Mouse (Mus musculus) embryonic fibroblast, embryonic 13.5 days (primary cell): ENCODE measurements around the gene Pklr. TPM values are rescaled to one million over a fixed set of nuclear protein-coding genes. Genes with fewer than 3 reads are reported as not detected.

Experiments
- H3K27ac ChIP-seq: 2 replicates; pipeline ENCODE4 v1.5.1; 2012; ENCODE audit warnings: low read length, control low read depth, inconsistent platforms; ENCODE audit not compliant: insufficient read depth
- H3K4me1 ChIP-seq: 2 replicates; pipeline ENCODE4 v1.6.1; 2011; ENCODE audit warnings: low read length; ENCODE audit not compliant: control insufficient read depth, insufficient read depth
- H3K4me3 ChIP-seq: 2 replicates; pipeline ENCODE4 v1.5.1; 2011; ENCODE audit warnings: mild to moderate bottlenecking, control low read depth, low read length; ENCODE audit not compliant: insufficient read depth
- CTCF ChIP-seq: IDR thresholded peaks from 2 replicates; pipeline ENCODE4 v1.5.1; 2011; ENCODE audit warnings: mild to moderate bottlenecking, control low read depth, low read length, moderate library complexity, borderline replicate concordance; ENCODE audit not compliant: insufficient read depth
- POLR2A ChIP-seq: IDR thresholded peaks from 2 replicates; pipeline ENCODE4 v1.6.1; 2011; ENCODE audit warnings: low read depth, mild to moderate bottlenecking, control low read depth, low read length, moderate library complexity
- polyA plus RNA-seq: library from polyadenylated mRNA; stranded (reverse); fragments of >200 nt; gene quantifications from 2 replicates; pipeline ENCODE4 v1.2.4, GENCODE M21; 2011; ENCODE audit warnings: low read depth; ENCODE audit not compliant: missing spikeins, insufficient read length

The Pklr gene
- polyA plus RNA-seq, 1 experiment: not detected

- Histone ChIP-seq H3K4me3 (no peak overlapping the region), H3K4me1 (no peaks in the 10 kb centered on the region), H3K27ac (no peak overlapping the region)
- TF ChIP-seq POLR2A: no peak
- TF ChIP-seq CTCF: no peak
Observed at GRCm38 (mm10) chr3:89190436-89190835, 54.5 kb downstream of the Pklr start.

- Histone ChIP-seq H3K4me1 (no peaks in the 10 kb centered on the region), H3K4me3 (no peak overlapping the region), H3K27ac (no peak overlapping the region)
- TF ChIP-seq CTCF (no peak), POLR2A (no peak)
Observed at GRCm38 (mm10) chr3:89193351-89193750, 57.4 kb downstream of the Pklr start.

- TF ChIP-seq POLR2A (no peak), CTCF (no peak)
- Histone ChIP-seq H3K4me3 (no peak overlapping the region), H3K27ac (no peak overlapping the region), H3K4me1 (no peaks in the 10 kb centered on the region)
Observed at GRCm38 (mm10) chr3:89193853-89194252, 57.9 kb downstream of the Pklr start.

Other genes with a start within 250 kb of the Pklr start
- 21.5 and 27.5 TPM in 2 replicates for gene Msto1, start 222.1 kb upstream of the Pklr start, polyA plus RNA-seq
- 47.4 and 50.1 TPM in 2 replicates for gene Ash1l, start 185.5 kb upstream of the Pklr start, polyA plus RNA-seq
- gene Dap3, start 185.0 kb upstream of the Pklr start, polyA plus RNA-seq: 111 and 136 TPM in 2 replicates
- gene Rusc1, start 42.8 kb upstream of the Pklr start, polyA plus RNA-seq: 15.4 and 17.8 TPM in 2 replicates
- gene Gm43738, start 35.0 kb upstream of the Pklr start, polyA plus RNA-seq: not detected in 2 replicates
- gene Fdps, start 34.2 kb upstream of the Pklr start, polyA plus RNA-seq: 145 and 176 TPM in 2 replicates
- gene Hcn3, start 24.1 kb downstream of the Pklr start, polyA plus RNA-seq: 0.32 and 1.0 TPM in 2 replicates
- gene Clk2, start 28.7 kb downstream of the Pklr start, polyA plus RNA-seq: 45.3 and 57.5 TPM in 2 replicates
- 75.7 and 91.2 TPM in 2 replicates for gene Scamp3, start 41.3 kb downstream of the Pklr start, polyA plus RNA-seq
- gene Fam189b, start 47.0 kb downstream of the Pklr start, polyA plus RNA-seq: 46.9 and 49.5 TPM in 2 replicates
- gene Gba, start 66.8 kb downstream of the Pklr start, polyA plus RNA-seq: 86.8 and 103 TPM in 2 replicates
- gene Thbs3, start 79.0 kb downstream of the Pklr start, polyA plus RNA-seq: 60.8 and 83.1 TPM in 2 replicates
- gene Mtx1, start 90.9 kb downstream of the Pklr start, polyA plus RNA-seq: 96.9 and 98.6 TPM in 2 replicates
- 1.1 and 2.5 TPM in 2 replicates for gene Muc1, start 92.9 kb downstream of the Pklr start, polyA plus RNA-seq
- 265 and 289 TPM in 2 replicates for gene Krtcap2, start 109.8 kb downstream of the Pklr start, polyA plus RNA-seq
- 14.2 and 24.2 TPM in 2 replicates for gene Trim46, start 110.2 kb downstream of the Pklr start, polyA plus RNA-seq
- gene Dpm3, start 123.2 kb downstream of the Pklr start, polyA plus RNA-seq: 47.2 and 51.3 TPM in 2 replicates
- gene Slc50a1, start 134.4 kb downstream of the Pklr start, polyA plus RNA-seq: 91.5 and 103 TPM in 2 replicates
- gene Efna1, start 145.0 kb downstream of the Pklr start, polyA plus RNA-seq: 4.1 and 7.1 TPM in 2 replicates
- 7.1 and 8.7 TPM in 2 replicates for gene Efna3, start 186.8 kb downstream of the Pklr start, polyA plus RNA-seq
- 11.2 and 11.4 TPM in 2 replicates for gene Efna4, start 201.9 kb downstream of the Pklr start, polyA plus RNA-seq
- gene Adam15, start 213.9 kb downstream of the Pklr start, polyA plus RNA-seq: 112 and 136 TPM in 2 replicates
- not detected in 2 replicates for gene Dcst2, start 225.8 kb downstream of the Pklr start, polyA plus RNA-seq
- gene Dcst1, start 229.1 kb downstream of the Pklr start, polyA plus RNA-seq: not detected in 2 replicates